Mouse (Mus musculus): ENCODE data around the gene Zzz3.

- TF ChIP-seq CTCF (IDR thresholded peaks at IDR 0.05; ENCODE audit: extremely low read depth, insufficient read depth, insufficient read length, insufficient replicate concordance) (peak; percentile 49; the same call in 1 of the 2 replicates), POLR2A (IDR thresholded peaks at IDR 0.05; ENCODE audit: low read depth, low read length) (no peak)
Observed at GRCm38 (mm10) chr3:152474582-152475277, 79.5 kb downstream of the Zzz3 start.
